Comparison of ENCODE assay signal across 9 mouse cellular contexts in the genomic region with DNA sequence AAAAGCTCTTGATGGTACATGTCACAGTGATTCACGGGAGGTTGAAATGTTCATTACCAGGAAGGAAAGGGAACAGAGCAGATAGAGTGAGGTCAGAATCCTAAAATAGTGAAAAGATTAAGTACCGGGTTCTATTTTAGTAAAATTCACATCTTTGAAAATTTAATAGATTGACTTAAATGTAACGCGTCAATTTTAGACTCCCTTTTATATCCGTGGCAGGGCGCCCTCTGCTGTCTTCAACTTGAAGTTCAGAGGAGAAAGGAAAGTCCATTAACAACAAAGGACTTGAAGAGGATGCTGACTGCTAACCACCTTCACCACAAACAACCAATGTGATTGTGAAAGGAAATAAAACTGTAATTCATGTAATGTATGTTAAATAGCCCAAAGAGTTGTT. TPM values are rescaled to one million over a fixed set of nuclear protein-coding genes. Genes with fewer than 3 reads are reported as not detected.
DNase-seq lines count a peak whose midpoint lies in the region; ATAC-seq and TF ChIP-seq lines count a peak whose summit lies in the region.
"Had no signal": no experiment of that assay in that cellular context is flagged by ENCODE, and none has a peak within 500 bp of the region (broad histone marks: within the 10 kb centered on the region; RNA-seq: fewer than 3 reads in every experiment).

No protein-coding gene starts in this region.

- WGBS in intestine, postnatal 0 days, result 15% methylated on average over 6 of the region's 6 CpGs
- 15% methylated on average over 6 of the region's 6 CpGs for WGBS in intestine, embryonic 16.5 days
- 6% methylated on average over 6 of the region's 6 CpGs for WGBS in bone marrow, adult 2 months

- H3K4me1 ChIP-seq in intestine, postnatal 0 days (replicated peaks; ENCODE audit: control insufficient read depth, insufficient read depth, low read length), result peaks cover 6% of the 10 kb centered on the region; the same call in 1 of the 2 replicates
- H3K4me1 ChIP-seq in intestine, embryonic 16.5 days (ENCODE audit: control insufficient read depth, insufficient read depth, low read length), result peaks cover 16% of the 10 kb centered on the region
- H3K4me1 ChIP-seq in bone marrow, adult 2 months (ENCODE audit: control insufficient read depth, insufficient read depth, low read length), result peaks cover 1% of the 10 kb centered on the region; the same call in 1 of the 2 replicates
- no peaks in the 10 kb centered on the region for H3K4me1 ChIP-seq in embryonic fibroblast, embryonic 13.5 days (ENCODE audit: control insufficient read depth, insufficient read depth, low read length)

- H3K9ac ChIP-seq in intestine, postnatal 0 days (ENCODE audit: low read depth, low read length), result no peak overlapping the region
- H3K9ac ChIP-seq in intestine, embryonic 16.5 days (ENCODE audit: low read depth, low read length), result no peak overlapping the region
- H3K9ac ChIP-seq: embryonic facial prominence, embryonic 13.5 days had no signal

- ATAC-seq in intestine, postnatal 0 days, result peak; percentile 28; the same call in 1 of the 2 replicates
- ATAC-seq in intestine, embryonic 16.5 days, result no peak

- H3K4me2 ChIP-seq in intestine, postnatal 0 days (replicated peaks; ENCODE audit: low read depth), result no peak overlapping the region
- H3K4me2 ChIP-seq in intestine, embryonic 16.5 days (ENCODE audit: low read depth, low read length), result no peak overlapping the region
- H3K4me2 ChIP-seq: embryonic facial prominence, embryonic 13.5 days had no signal

- no peaks in the 10 kb centered on the region for H3K9me3 ChIP-seq in intestine, postnatal 0 days (ENCODE audit: control insufficient read depth)
- no peaks in the 10 kb centered on the region for H3K9me3 ChIP-seq in intestine, embryonic 16.5 days (ENCODE audit: control insufficient read depth, low read length)
- H3K9me3 ChIP-seq: embryonic facial prominence, embryonic 13.5 days had no signal

- no peak overlapping the region for H3K4me3 ChIP-seq in intestine, postnatal 0 days (ENCODE audit: low read depth, low read length)
- H3K4me3 ChIP-seq in intestine, embryonic 16.5 days (ENCODE audit: low read length), result no peak overlapping the region
- H3K4me3 ChIP-seq in bone marrow, adult 2 months (replicated peaks; ENCODE audit: control insufficient read depth, low read depth, low read length), result no peak overlapping the region
- H3K4me3 ChIP-seq in embryonic fibroblast, embryonic 13.5 days (ENCODE audit: insufficient read depth, low read length), result no peak overlapping the region
- H3K4me3 ChIP-seq: embryonic facial prominence, embryonic 13.5 days had no signal

- TF ChIP-seq POLR2A in bone marrow, adult 2 months (IDR thresholded peaks at IDR 0.05; ENCODE audit: borderline replicate concordance, control insufficient read depth, low read depth, low read length), result no peak
- no peak for TF ChIP-seq POLR2A in embryonic fibroblast, embryonic 13.5 days (IDR thresholded peaks at IDR 0.05; ENCODE audit: low read depth, low read length)

- H3K27ac ChIP-seq in intestine, postnatal 0 days (ENCODE audit: low read depth, low read length), result no peak overlapping the region
- no peak overlapping the region for H3K27ac ChIP-seq in intestine, embryonic 16.5 days (ENCODE audit: low read length)
- no peak overlapping the region for H3K27ac ChIP-seq in bone marrow, adult 2 months (ENCODE audit: control insufficient read depth, insufficient read depth, low read depth, low read length, poor library complexity)
- peak overlapping the region; percentile 95 for H3K27ac ChIP-seq in embryonic fibroblast, embryonic 13.5 days (ENCODE audit: insufficient read depth, low read length)
- H3K27ac ChIP-seq: embryonic facial prominence, embryonic 13.5 days had no signal

- TF ChIP-seq CTCF in intestine, postnatal 0 days (IDR thresholded peaks at IDR 0.05; ENCODE audit: low read depth), result peak; percentile 75
- peak; percentile 9; the same call in 1 of the 2 replicates for TF ChIP-seq CTCF in bone marrow, adult 2 months (IDR thresholded peaks at IDR 0.05; ENCODE audit: control insufficient read depth, insufficient read depth, low read length)
- no peak for TF ChIP-seq CTCF in embryonic fibroblast, embryonic 13.5 days (IDR thresholded peaks at IDR 0.05; ENCODE audit: borderline replicate concordance, insufficient read depth, low read length)

- no peaks in the 10 kb centered on the region for H3K36me3 ChIP-seq in intestine, postnatal 0 days (ENCODE audit: control insufficient read depth, insufficient read depth)
- H3K36me3 ChIP-seq in intestine, embryonic 16.5 days (ENCODE audit: control insufficient read depth, insufficient read depth, low read length), result no peaks in the 10 kb centered on the region
- H3K36me3 ChIP-seq: embryonic facial prominence, embryonic 13.5 days had no signal

- H3K27me3 ChIP-seq in intestine, postnatal 0 days (replicated peaks; ENCODE audit: control insufficient read depth, insufficient read depth, low read length), result no peaks in the 10 kb centered on the region
- no peaks in the 10 kb centered on the region for H3K27me3 ChIP-seq in intestine, embryonic 16.5 days (replicated peaks; ENCODE audit: control insufficient read depth, insufficient read depth, low read length)
- H3K27me3 ChIP-seq: embryonic facial prominence, embryonic 13.5 days had no signal

- peak; percentile 81 for DNase-seq in heart, postnatal 4 days
- peak; percentile 76 to 84 for DNase-seq in layer of hippocampus, postnatal 10 days (ENCODE audit: low spot score in 2 of 2)
- DNase-seq in lung, postnatal 36 days, result peak; percentile 84
- peak; percentile 42 for DNase-seq in skeletal muscle tissue, adult 2 months (ENCODE audit: low read depth, low spot score)

RNA-seq across cellular contexts. Expression of a gene that starts 3.1 kb away (rescaled TPM):
- 10.7 and 12.1 TPM in 2 replicates for polyA plus RNA-seq in intestine, postnatal 0 days (2015; fragmentation: Nextera tagmentation; extraction: Ambion mirVana)
- polyA plus RNA-seq in intestine, embryonic 16.5 days (2015; fragmentation: Nextera tagmentation; extraction: Ambion mirVana), result 35.5 and 38.8 TPM in 2 replicates
- polyA plus RNA-seq in bone marrow, adult 2 months (2011; ENCODE audit: insufficient read depth, insufficient read length, low replicate concordance, missing spikeins), result 49.4 and 56.2 TPM in 2 replicates
- polyA plus RNA-seq in embryonic fibroblast, embryonic 13.5 days (2011; ENCODE audit: insufficient read length, low read depth, missing spikeins), result 21.1 and 26.4 TPM in 2 replicates
- total RNA-seq in heart, postnatal 4 days (2021), result 10 to 100 TPM; 17.8 to 21.9 TPM
- 10 to 100 TPM; 28.8 to 32.1 TPM for total RNA-seq in layer of hippocampus, postnatal 10 days (2021)
